Mouse (Mus musculus) limb, embryonic 15.5 days (tissue): ENCODE data around the gene Gm5737. TPM values are rescaled to one million over a fixed set of nuclear protein-coding genes. Genes with fewer than 3 reads are reported as not detected.
A peak's percentile ranks its signal among the peaks of the same experiment; 100 is the strongest.

Experiments
- ATAC-seq: fragments of 200-750 bp; cut with Nextera tagmentation; 2 replicates; pipeline ENCODE4 v1.8.0; 2017; ENCODE audit warnings: low read depth, moderate TSS enrichment; ENCODE audit not compliant: insufficient number of reproducible peaks, low FRiP score, low TSS enrichment
- H3K27ac ChIP-seq: fragments of 300-500 bp; sonication (generic); 2 replicates; pipeline ENCODE4 v1.5.1; 2015; ENCODE audit warnings: moderate library complexity, mild to moderate bottlenecking, inconsistent platforms
- H3K27me3 ChIP-seq: fragments of 300-500 bp; sonication (generic); 2 replicates; pipeline ENCODE4 v1.6.1; 2015; ENCODE audit warnings: inconsistent platforms
- H3K36me3 ChIP-seq: fragments of 300-500 bp; sonication (generic); 2 replicates; pipeline ENCODE4 v1.6.1; 2015; ENCODE audit warnings: inconsistent platforms
- H3K4me1 ChIP-seq: fragments of 300-500 bp; sonication (generic); 2 replicates; pipeline ENCODE4 v1.6.1; 2015; ENCODE audit warnings: inconsistent platforms
- H3K4me2 ChIP-seq: fragments of 300-500 bp; sonication (generic); 2 replicates; pipeline ENCODE4 v1.6.1; 2015; ENCODE audit warnings: mild to moderate bottlenecking, inconsistent platforms
- H3K4me3 ChIP-seq: fragments of 300-500 bp; sonication (generic); 2 replicates; pipeline ENCODE4 v1.5.1; 2015; ENCODE audit warnings: mild to moderate bottlenecking, inconsistent platforms
- H3K9ac ChIP-seq: fragments of 300-500 bp; sonication (generic); 2 replicates; pipeline ENCODE4 v1.6.1; 2015; ENCODE audit warnings: inconsistent platforms
- H3K9me3 ChIP-seq: fragments of 300-500 bp; sonication (generic); 2 replicates; pipeline ENCODE4 v1.6.1; 2016; ENCODE audit warnings: inconsistent platforms
- WGBS: fragments of 180-500 bp; shearing (Covaris S2); methylation state at CpG from one replicate; pipeline ENCODE4 v1.1.7; 2015; 5-methylcytosine and 5-hydroxymethylcytosine counted together
- polyA plus RNA-seq: library from polyadenylated mRNA; unstranded; fragments of >200 nt; fragmentation: Nextera tagmentation; extraction: Ambion mirVana; gene quantifications from 2 replicates; pipeline ENCODE4 v1.2.1, GENCODE M21; 2015

Gene Gm5737
- polyA plus RNA-seq, 1 experiment from 2014 or later: not detected

- ATAC-seq: no peak
- 30% methylated on average over 9 of the region's 9 CpGs for WGBS
- no peaks in the 10 kb centered on the region for H3K9me3 ChIP-seq
- peaks cover 13% of the 10 kb centered on the region for H3K36me3 ChIP-seq
- H3K4me1 ChIP-seq: peaks cover 19% of the 10 kb centered on the region
- H3K27ac ChIP-seq: no peak overlapping the region
- peak overlapping the region; percentile 74 for H3K4me2 ChIP-seq
- H3K9ac ChIP-seq: no peak overlapping the region
- H3K4me3 ChIP-seq: peak overlapping the region; percentile 83
- H3K27me3 ChIP-seq: no peaks in the 10 kb centered on the region
Observed at GRCm38 (mm10) chr7:120844689-120845088, 32.5 kb downstream of the Gm5737 start.

- 77% methylated on average over 3 of the region's 3 CpGs for WGBS
- Histone ChIP-seq H3K4me2 (no peak overlapping the region), H3K27me3 (no peaks in the 10 kb centered on the region), H3K4me3 (no peak overlapping the region), H3K27ac (no peak overlapping the region), H3K4me1 (peaks cover 35% of the 10 kb centered on the region), H3K9me3 (no peaks in the 10 kb centered on the region), H3K9ac (no peak overlapping the region), H3K36me3 (peaks cover 13% of the 10 kb centered on the region)
- no peak for ATAC-seq
Observed at GRCm38 (mm10) chr7:120848831-120849512, 36.8 kb downstream of the Gm5737 start.

DNA sequence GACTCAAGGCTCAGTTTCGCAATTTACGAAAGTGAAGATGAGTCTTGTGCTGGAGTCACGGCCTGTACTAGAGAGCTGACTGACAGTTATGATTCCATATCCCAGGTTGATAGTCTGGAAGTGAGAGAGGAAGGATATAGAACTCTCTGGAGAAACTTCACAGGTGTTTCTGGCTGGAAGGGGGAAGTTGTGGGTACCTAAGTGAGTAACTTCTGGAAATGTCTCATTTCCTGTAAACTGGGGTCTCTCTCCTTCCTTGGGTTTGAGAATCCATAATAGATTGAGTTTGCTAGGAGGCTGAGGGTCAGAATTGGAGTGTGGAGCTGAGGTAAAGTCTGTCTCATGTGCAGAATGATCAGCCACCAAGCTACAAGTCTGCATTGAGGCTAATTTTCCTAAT lies 38.0 kb downstream of the Gm5737 start:
- H3K4me1 ChIP-seq: peaks cover 23% of the 10 kb centered on the region
- no peak for ATAC-seq
- WGBS: 83% methylated on average over 3 of the region's 3 CpGs
- H3K27ac ChIP-seq: no peak overlapping the region
- no peak overlapping the region for H3K4me2 ChIP-seq
- no peaks in the 10 kb centered on the region for H3K9me3 ChIP-seq
- H3K36me3 ChIP-seq: peaks cover 13% of the 10 kb centered on the region
- no peak overlapping the region for H3K9ac ChIP-seq
- H3K27me3 ChIP-seq: no peaks in the 10 kb centered on the region
- H3K4me3 ChIP-seq: no peak overlapping the region

DNA sequence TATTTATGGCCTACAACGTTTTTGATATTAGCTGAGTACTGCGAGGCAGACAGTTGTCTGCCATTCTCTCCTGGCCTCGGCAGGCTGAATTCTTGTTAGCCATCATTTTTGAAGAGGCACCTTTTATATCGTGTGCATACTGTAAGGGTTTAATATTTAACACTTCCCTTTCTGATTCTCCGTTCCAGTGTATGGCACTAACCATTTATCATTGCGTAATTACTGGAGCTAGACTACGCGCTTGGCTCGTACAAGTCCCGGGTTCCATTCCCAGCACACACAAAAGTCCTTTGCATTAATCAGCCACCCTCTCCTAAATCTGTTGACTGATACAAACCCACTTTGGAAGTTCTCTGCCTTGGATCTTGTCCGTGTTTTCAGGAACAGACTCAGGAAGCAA lies 47.7 kb downstream of the Gm5737 start:
- Histone ChIP-seq H3K9me3 (no peaks in the 10 kb centered on the region), H3K4me3 (no peak overlapping the region), H3K27ac (no peak overlapping the region), H3K36me3 (peaks cover 17% of the 10 kb centered on the region), H3K4me2 (no peak overlapping the region), H3K9ac (no peak overlapping the region), H3K27me3 (no peaks in the 10 kb centered on the region), H3K4me1 (peaks cover 39% of the 10 kb centered on the region)
- ATAC-seq: no peak
- 81% methylated on average over 11 of the region's 11 CpGs for WGBS

- Histone ChIP-seq H3K4me3 (no peak overlapping the region), H3K36me3 (peaks cover 17% of the 10 kb centered on the region), H3K27ac (no peak overlapping the region), H3K4me2 (no peak overlapping the region), H3K27me3 (no peaks in the 10 kb centered on the region), H3K9me3 (no peaks in the 10 kb centered on the region), H3K9ac (no peak overlapping the region), H3K4me1 (peaks cover 50% of the 10 kb centered on the region)
- no peak for ATAC-seq
- 36% methylated on average over 10 of the region's 10 CpGs for WGBS
Observed at GRCm38 (mm10) chr7:120860799-120861487, 48.8 kb downstream of the Gm5737 start.

DNA sequence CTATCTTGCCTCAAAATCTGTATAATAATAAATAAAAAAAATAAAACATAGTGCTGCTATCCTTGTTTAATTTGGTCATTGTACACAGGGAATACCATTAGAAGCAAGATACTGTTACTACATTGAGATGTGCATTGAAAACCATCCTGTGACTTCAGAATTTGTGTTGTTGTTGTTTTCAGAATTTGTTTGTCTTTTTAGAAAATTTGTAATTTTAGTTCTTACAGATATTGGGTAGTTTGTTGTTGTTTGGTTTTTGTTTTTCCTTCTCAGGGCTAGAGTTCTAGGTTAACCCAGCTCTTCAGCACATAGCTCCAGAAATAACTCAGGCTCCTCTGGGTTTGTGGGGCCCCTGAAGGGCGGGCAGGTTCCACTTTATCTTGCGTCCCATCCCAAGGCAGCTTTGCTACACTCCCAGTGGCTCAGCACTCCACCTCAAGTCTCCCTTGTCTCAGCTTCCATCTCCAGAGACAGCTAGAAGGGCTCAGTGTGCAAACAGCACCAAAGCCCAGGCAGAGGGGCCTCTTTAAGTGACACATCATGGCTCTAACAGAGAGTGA lies 49.4 kb downstream of the Gm5737 start:
- H3K36me3 ChIP-seq: peaks cover 17% of the 10 kb centered on the region

GRCm38 (mm10) chr7:120862196-120862595 lies 50.0 kb downstream of the Gm5737 start:
- ATAC-seq: no peak
- Histone ChIP-seq H3K9me3 (no peaks in the 10 kb centered on the region), H3K27ac (peak overlapping the region; percentile 55; the same call in 1 of the 2 replicates), H3K4me1 (peaks cover 61% of the 10 kb centered on the region), H3K9ac (no peak overlapping the region), H3K4me2 (no peak overlapping the region), H3K27me3 (no peaks in the 10 kb centered on the region), H3K4me3 (no peak overlapping the region), H3K36me3 (peaks cover 17% of the 10 kb centered on the region)
- 25% methylated on average over 3 of the region's 3 CpGs for WGBS

More for the DNA sequence above, 49.4 kb downstream of the Gm5737 start:
- Histone ChIP-seq H3K4me1 (peaks cover 55% of the 10 kb centered on the region), H3K9me3 (no peaks in the 10 kb centered on the region), H3K27me3 (no peaks in the 10 kb centered on the region), H3K4me3 (no peak overlapping the region), H3K4me2 (no peak overlapping the region), H3K27ac (0 out of 2 replicates have a peak overlapping the region, but pooled peaks have one; percentile 55), H3K9ac (no peak overlapping the region)
- WGBS: 34% methylated on average over 2 of the region's 2 CpGs
- ATAC-seq: no peak

- peaks cover 61% of the 10 kb centered on the region for H3K4me1 ChIP-seq
- no peak overlapping the region for H3K4me2 ChIP-seq
- 21% methylated on average over 7 of the region's 7 CpGs for WGBS
- H3K9me3 ChIP-seq: no peaks in the 10 kb centered on the region
- H3K27ac ChIP-seq: peak overlapping the region; percentile 55
- no peak overlapping the region for H3K9ac ChIP-seq
- H3K36me3 ChIP-seq: peaks cover 17% of the 10 kb centered on the region
- H3K4me3 ChIP-seq: no peak overlapping the region
- ATAC-seq: no peak
- H3K27me3 ChIP-seq: no peaks in the 10 kb centered on the region
Observed at GRCm38 (mm10) chr7:120862626-120863025, 50.5 kb downstream of the Gm5737 start.

GRCm38 (mm10) chr7:120863476-120863875 lies 51.3 kb downstream of the Gm5737 start:
- Histone ChIP-seq H3K9me3 (no peaks in the 10 kb centered on the region), H3K9ac (no peak overlapping the region), H3K27me3 (no peaks in the 10 kb centered on the region), H3K36me3 (peaks cover 13% of the 10 kb centered on the region), H3K4me1 (peaks cover 61% of the 10 kb centered on the region), H3K4me2 (no peak overlapping the region), H3K27ac (peak overlapping the region; percentile 55), H3K4me3 (no peak overlapping the region)
- 37% methylated on average over 5 of the region's 5 CpGs for WGBS
- ATAC-seq: no peak

- Histone ChIP-seq H3K27me3 (no peaks in the 10 kb centered on the region), H3K9me3 (no peaks in the 10 kb centered on the region), H3K36me3 (no peaks in the 10 kb centered on the region; the same call in 1 of the 2 replicates), H3K4me2 (no peak overlapping the region), H3K27ac (peak overlapping the region; percentile 54; the same call in 1 of the 2 replicates), H3K9ac (no peak overlapping the region), H3K4me3 (no peak overlapping the region), H3K4me1 (peaks cover 74% of the 10 kb centered on the region)
- 8% methylated on average over 7 of the region's 7 CpGs for WGBS
- ATAC-seq: peak; percentile 58; the same call in 1 of the 2 replicates
Observed at GRCm38 (mm10) chr7:120865100-120865499, 52.9 kb downstream of the Gm5737 start.

DNA sequence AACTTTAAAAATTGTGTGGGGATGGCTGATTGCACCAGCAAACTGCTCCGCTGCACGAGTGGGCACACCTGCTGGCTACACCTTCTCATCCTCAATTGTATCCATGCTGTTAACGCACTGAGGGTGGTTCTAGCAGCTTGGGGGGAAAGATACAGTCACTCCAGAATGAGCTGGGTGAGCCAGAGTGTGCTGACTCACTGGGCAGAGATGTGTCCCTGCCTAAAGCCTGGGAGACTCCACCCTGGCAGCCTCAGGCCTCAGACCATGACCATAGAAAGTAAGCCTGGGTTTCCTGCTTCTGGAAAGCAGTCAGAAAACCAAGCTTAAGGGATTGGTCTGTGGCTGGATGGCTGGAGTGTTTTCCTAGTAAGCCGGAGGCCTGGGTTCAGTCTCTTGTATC lies 53.7 kb downstream of the Gm5737 start:
- H3K9ac ChIP-seq: no peak overlapping the region
- H3K27ac ChIP-seq: peak overlapping the region; percentile 74
- H3K4me3 ChIP-seq: no peak overlapping the region
- H3K36me3 ChIP-seq: no peaks in the 10 kb centered on the region
- no peaks in the 10 kb centered on the region for H3K27me3 ChIP-seq
- 50% methylated on average over 4 of the region's 4 CpGs for WGBS
- H3K4me1 ChIP-seq: peaks cover 74% of the 10 kb centered on the region
- H3K9me3 ChIP-seq: no peaks in the 10 kb centered on the region
- H3K4me2 ChIP-seq: no peak overlapping the region
- no peak for ATAC-seq

DNA sequence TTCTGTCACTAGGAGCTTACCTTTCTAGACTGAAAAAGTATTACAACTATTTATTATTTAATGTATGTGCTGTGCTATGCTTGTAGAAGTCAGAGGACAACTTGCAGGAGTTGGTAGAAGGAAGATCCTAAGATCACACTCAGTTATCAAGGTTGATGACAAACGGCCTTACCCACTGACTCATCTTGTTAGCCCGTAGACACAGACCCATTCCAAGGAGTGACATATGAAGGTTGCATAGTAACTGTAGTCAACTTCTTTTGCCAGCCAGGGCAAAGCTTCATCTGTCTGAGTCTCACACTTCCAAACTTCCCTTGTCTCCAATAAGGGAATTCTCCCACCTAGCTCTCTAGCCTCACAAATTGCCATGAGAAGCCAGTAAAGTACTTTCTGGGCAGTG lies 54.5 kb downstream of the Gm5737 start:
- Histone ChIP-seq H3K27me3 (no peaks in the 10 kb centered on the region), H3K27ac (peak overlapping the region; percentile 74; the same call in 1 of the 2 replicates), H3K9me3 (no peaks in the 10 kb centered on the region), H3K4me2 (no peak overlapping the region), H3K9ac (no peak overlapping the region), H3K4me3 (no peak overlapping the region), H3K4me1 (peaks cover 69% of the 10 kb centered on the region), H3K36me3 (no peaks in the 10 kb centered on the region)
- WGBS: 72% methylated on average over 2 of the region's 2 CpGs
- ATAC-seq: no peak
